Mouse (Mus musculus): Measurements from ENCODE around the gene Zfp804a.

Gene Zfp804a

DNA sequence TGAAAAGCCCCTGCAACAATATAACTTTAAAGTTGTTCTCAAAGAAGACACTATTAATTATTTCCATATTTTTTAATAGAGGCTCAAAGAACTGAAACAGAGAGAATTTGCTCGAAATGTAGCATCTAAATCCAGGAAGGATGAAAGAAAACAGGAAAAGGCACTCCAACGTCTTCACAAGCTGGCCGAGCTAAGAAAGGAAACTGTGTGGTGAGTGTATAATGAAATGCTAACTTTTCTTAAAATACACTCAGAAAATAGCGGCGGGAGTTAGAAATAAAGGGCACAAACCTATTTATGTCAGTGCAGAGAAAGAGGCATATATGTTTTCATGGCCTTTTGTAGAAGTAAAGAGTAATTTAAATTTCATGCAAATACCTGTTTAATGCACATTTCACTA, 200.4 kb downstream of the Zfp804a start:
- no peak for DNase-seq (ENCODE audit: inconsistent ontology term)

DNA sequence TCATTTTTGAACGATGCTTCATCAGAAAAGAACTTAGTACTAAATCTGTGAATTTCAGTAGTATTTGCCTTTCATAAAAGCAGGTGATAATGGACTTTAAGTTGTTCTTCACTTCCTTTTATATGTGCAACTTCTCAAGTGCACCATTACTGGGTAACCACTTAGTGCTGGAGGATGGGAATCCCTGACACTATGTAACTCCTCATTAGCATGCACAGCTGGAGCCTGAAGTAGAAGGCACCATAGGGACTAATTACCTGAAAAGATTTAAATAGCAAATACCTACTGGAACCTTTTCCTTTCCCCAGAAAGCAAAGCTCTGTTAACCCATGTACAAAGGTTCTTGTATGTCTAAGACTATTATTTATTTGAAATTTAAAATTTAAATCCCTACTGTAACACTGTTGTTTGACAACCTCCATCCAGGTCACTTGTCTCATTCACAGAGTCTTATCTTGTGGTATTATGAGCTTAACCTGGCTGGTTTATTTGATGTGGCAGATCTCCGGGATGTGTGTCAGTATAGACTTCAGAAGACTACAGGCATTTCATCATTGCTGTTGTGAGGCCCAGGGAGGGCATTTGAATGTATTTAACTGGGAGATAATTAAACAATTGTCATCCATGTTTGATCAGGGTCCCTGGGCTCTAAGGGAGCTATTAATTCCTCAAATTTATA, 229.7 kb downstream of the Zfp804a start:
- DNase-seq (ENCODE audit: inconsistent ontology term) = no peak

DNA sequence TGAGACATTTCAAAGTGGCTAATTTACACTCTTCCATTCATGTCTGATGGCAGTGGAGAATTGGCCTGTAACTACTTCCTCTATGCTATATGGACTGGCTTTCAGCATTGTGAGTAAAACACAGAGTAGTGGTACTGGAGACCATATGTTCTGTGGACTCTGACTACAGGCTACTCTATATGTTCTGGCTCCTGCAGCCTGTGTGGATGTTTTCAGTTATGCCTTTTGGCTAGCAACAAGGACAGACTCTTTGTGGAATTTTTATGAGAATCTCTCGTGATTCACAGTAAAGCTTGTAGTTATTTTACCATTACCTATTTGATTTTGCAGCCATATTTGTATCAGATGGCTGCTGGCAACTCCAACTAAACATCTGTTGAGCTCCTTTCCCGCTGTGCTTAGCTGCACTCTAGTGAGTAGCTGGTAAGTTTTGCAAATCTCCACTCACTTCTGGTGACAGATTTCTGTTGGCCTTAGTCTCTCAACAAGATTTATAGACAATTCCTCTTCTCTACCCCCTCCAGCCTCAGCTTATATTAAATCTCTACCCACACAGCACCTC, 242.0 kb downstream of the Zfp804a start:
- no peak for DNase-seq (ENCODE audit: inconsistent ontology term)
